Mouse (Mus musculus): ENCODE data around the gene Il17c. TPM values are rescaled to one million over a fixed set of nuclear protein-coding genes. Genes with fewer than 3 reads are reported as not detected.

Gene Il17c
- total RNA-seq, 1 experiment from 2014 or later = not detected

GRCm38 (mm10) chr8:122430646-122431045 is 8.8 kb downstream of the Il17c start:
- no peak for DNase-seq

GRCm38 (mm10) chr8:122431694-122432442 is 10.0 kb downstream of the Il17c start:
- peak; percentile 23 for DNase-seq

- DNase-seq = peak; percentile 61
Measured at GRCm38 (mm10) chr8:122432443-122433268, 10.8 kb downstream of the Il17c start, which contains the start of gene Cyba. Gene Cyba, minus strand, starts transcription at chr8:122432930.

- no peak for DNase-seq
Measured at GRCm38 (mm10) chr8:122433269-122433905, 11.6 kb downstream of the Il17c start.

GRCm38 (mm10) chr8:122435375-122435774 is 13.6 kb downstream of the Il17c start:
- DNase-seq = no peak

GRCm38 (mm10) chr8:122436146-122436545 is 14.3 kb downstream of the Il17c start:
- no peak for DNase-seq

GRCm38 (mm10) chr8:122436586-122437125 is 14.8 kb downstream of the Il17c start:
- no peak for DNase-seq

- DNase-seq = no peak
Measured at GRCm38 (mm10) chr8:122437708-122438331, 16.0 kb downstream of the Il17c start.

- no peak for DNase-seq
Measured at GRCm38 (mm10) chr8:122439336-122439735, 17.5 kb downstream of the Il17c start.

- no peak for DNase-seq
Measured at GRCm38 (mm10) chr8:122441326-122441725, 19.5 kb downstream of the Il17c start.

- no peak for DNase-seq
Measured at GRCm38 (mm10) chr8:122442356-122442755, 20.5 kb downstream of the Il17c start.

- no peak for DNase-seq
Measured at GRCm38 (mm10) chr8:122442781-122443180, 21.0 kb downstream of the Il17c start.

GRCm38 (mm10) chr8:122443262-122444006 is 21.6 kb downstream of the Il17c start, which contains the start of gene Mvd:
Gene Mvd, minus strand, starts transcription at chr8:122443422.
- peak; percentile 98 for DNase-seq

GRCm38 (mm10) chr8:122444058-122444748 is 22.4 kb downstream of the Il17c start:
- peak; percentile 87 for DNase-seq

GRCm38 (mm10) chr8:122445203-122445602 is 23.4 kb downstream of the Il17c start:
- DNase-seq = no peak

GRCm38 (mm10) chr8:122451161-122451703 is 29.4 kb downstream of the Il17c start:
- DNase-seq = no peak

GRCm38 (mm10) chr8:122452154-122452553 is 30.3 kb downstream of the Il17c start:
- no peak for DNase-seq

- no peak for DNase-seq
Measured at GRCm38 (mm10) chr8:122454409-122454808, 32.6 kb downstream of the Il17c start.

GRCm38 (mm10) chr8:122457171-122457570 is 35.4 kb downstream of the Il17c start:
- no peak for DNase-seq

- no peak for DNase-seq
Measured at GRCm38 (mm10) chr8:122459218-122459900, 37.5 kb downstream of the Il17c start.

Measured in adrenal gland, postnatal 25 days (tissue).